Mouse (Mus musculus): Measurements from ENCODE around the gene Adat1. TPM values are rescaled to one million over a fixed set of nuclear protein-coding genes. Genes with fewer than 3 reads are reported as not detected.

The Adat1 gene
- polyA plus RNA-seq, 1 experiment from 2014 or later = 14.0 TPM

DNA sequence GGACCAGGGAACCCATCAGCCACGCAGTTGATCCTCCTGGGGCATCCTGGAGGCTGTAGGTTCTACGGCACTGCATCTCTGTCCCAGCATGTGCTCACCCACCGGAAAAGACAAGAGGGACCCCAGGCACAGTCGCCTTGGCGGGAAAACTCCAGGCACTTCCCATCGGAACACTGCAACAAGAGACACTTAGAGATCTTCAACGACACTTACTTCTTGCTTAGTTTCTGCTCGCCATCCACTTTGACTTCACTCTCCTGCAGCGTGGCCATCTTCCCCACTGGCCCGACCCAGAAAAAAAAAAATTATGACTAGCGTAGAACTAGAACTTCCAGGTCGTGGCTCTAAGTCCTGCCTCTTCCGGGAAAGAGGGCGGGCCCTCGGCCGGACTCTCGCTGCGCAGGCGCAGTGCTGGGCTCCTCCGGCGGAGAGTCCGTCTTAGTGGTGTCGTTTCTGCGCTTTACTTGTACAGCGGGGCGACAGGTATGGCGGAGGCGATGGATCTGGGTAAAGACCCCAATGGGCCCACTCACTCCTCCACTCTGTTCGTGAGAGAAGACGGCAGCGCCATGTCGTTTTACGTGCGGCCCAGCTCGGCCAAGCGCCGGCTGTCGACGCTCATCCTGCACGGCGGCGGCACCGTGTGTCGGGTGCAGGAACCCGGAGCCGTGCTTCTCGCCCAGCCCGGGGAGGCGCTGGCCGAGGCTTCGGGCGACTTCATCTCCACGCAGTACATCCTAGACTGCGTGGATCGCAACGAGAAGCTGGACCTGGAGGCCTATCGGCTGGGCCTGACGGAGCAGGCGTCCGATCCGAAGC lies 19.1 kb upstream of the Adat1 start, which contains the start of the genes Kars and Terf2ip:
TSS of gene Kars (minus strand) at position 327 of the 819 bp plus-strand sequence.
TSS of gene Terf2ip (plus strand) at position 402 of the 819 bp plus-strand sequence.
- Histone ChIP-seq H3K4me2 (replicated peaks; ENCODE audit: low read depth, low read length) (peak within 1 kb of the TSS; percentile 96), H3K36me3 (ENCODE audit: control insufficient read depth, insufficient read depth, low read length) (no peaks in the 10 kb centered on the region), H3K27me3 (ENCODE audit: control insufficient read depth, insufficient read depth, low read length) (no peaks in the 10 kb centered on the region), H3K9me3 (ENCODE audit: control insufficient read depth, low read length) (no peaks in the 10 kb centered on the region), H3K4me3 (ENCODE audit: low read depth, low read length) (peak within 1 kb of the TSS; percentile 74), H3K9ac (ENCODE audit: low read depth, low read length) (peak within 1 kb of the TSS; percentile 79), H3K27ac (ENCODE audit: low read depth, low read length) (peak within 1 kb of the TSS; percentile 42), H3K4me1 (replicated peaks; ENCODE audit: control insufficient read depth, insufficient read depth, low read length) (no peaks in the 10 kb centered on the region)
- DNase-seq (ENCODE audit: low spot score) (peak; percentile 95), ATAC-seq (ENCODE audit: low FRiP score) (peak; percentile 92)
- WGBS = under 1% methylated on average over 61 of the region's 61 CpGs

DNA sequence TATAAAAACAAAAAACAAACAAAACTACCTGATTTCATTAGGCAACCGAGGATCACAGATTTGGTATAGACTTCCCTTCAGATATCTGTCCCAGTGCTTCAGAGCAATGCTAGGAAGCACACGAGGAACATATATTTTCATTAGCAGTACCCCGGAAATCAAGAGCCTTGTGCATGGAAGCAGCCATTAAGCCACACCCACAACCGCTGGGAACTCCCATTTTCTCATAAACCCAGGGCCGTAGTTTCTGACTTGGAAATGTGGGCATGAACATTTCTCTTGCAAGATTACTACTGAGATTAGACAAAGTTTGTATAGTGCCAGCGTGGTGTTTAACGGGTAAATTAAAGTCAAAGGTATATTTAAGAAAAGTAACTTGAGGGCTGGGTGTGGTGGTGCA lies 17.5 kb upstream of the Adat1 start:
- Histone ChIP-seq H3K4me2 (replicated peaks; ENCODE audit: low read depth, low read length) (no peak overlapping the region), H3K36me3 (ENCODE audit: control insufficient read depth, insufficient read depth, low read length) (no peaks in the 10 kb centered on the region), H3K4me1 (replicated peaks; ENCODE audit: control insufficient read depth, insufficient read depth, low read length) (no peaks in the 10 kb centered on the region), H3K27ac (ENCODE audit: low read depth, low read length) (no peak overlapping the region), H3K27me3 (ENCODE audit: control insufficient read depth, insufficient read depth, low read length) (no peaks in the 10 kb centered on the region), H3K9ac (ENCODE audit: low read depth, low read length) (no peak overlapping the region), H3K9me3 (ENCODE audit: control insufficient read depth, low read length) (no peaks in the 10 kb centered on the region), H3K4me3 (ENCODE audit: low read depth, low read length) (no peak overlapping the region)
- DNase-seq (ENCODE audit: low spot score) = no peak
- WGBS = 94% methylated on average over 7 of the region's 7 CpGs
- ATAC-seq (ENCODE audit: low FRiP score) = no peak

DNA sequence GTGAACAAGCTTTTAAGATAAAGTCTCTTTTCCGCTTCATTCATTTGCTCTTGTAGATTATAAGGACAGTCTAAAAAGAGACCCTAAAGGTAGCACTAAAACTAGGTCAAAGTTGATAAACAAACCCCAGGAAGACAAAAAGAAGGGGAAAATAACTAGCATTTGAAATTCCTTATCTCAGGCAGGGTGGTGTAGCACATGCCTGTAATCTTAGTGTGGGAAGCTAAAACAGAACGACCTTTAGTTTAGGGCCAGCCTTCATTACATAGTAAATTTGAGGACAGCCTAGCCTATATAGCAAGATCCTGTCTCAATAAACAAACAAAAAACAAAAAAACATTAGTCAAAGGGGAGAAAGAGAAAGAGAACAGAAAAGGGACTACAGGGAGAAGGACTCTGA lies 15.6 kb upstream of the Adat1 start:
- Histone ChIP-seq H3K4me2 (replicated peaks; ENCODE audit: low read depth, low read length) (no peak overlapping the region), H3K4me1 (replicated peaks; ENCODE audit: control insufficient read depth, insufficient read depth, low read length) (no peaks in the 10 kb centered on the region), H3K27me3 (ENCODE audit: control insufficient read depth, insufficient read depth, low read length) (no peaks in the 10 kb centered on the region), H3K4me3 (ENCODE audit: low read depth, low read length) (no peak overlapping the region), H3K27ac (ENCODE audit: low read depth, low read length) (no peak overlapping the region), H3K9ac (ENCODE audit: low read depth, low read length) (no peak overlapping the region), H3K36me3 (ENCODE audit: control insufficient read depth, insufficient read depth, low read length) (peaks cover 6% of the 10 kb centered on the region; the same call in 1 of the 2 replicates), H3K9me3 (ENCODE audit: control insufficient read depth, low read length) (no peaks in the 10 kb centered on the region)
- ATAC-seq (ENCODE audit: low FRiP score) (no peak), DNase-seq (ENCODE audit: low spot score) (no peak)
- WGBS = 95% methylated on average over 2 of the region's 2 CpGs

DNA sequence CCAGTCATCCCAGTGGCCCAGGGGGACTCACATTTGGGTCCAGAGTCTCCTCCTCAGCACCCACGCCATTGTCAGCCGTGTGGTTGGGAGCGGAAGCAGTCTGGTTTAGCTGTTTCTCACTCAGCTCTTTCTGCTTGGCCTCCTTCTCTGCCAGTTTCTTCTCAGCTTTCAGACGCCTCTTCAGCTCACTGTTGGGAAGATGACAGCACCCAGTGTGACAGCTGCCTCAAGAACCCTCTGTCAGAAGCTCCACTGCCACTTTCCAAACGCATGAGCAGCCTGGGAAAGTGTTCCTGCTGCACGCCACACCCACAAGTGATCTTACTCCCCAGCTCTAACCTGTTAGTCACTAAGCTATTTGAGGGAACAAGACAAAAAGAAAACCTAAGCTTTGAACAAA lies 13.5 kb upstream of the Adat1 start:
- H3K36me3 ChIP-seq (ENCODE audit: control insufficient read depth, insufficient read depth, low read length) = peaks cover 11% of the 10 kb centered on the region; the same call in 1 of the 2 replicates

DNA sequence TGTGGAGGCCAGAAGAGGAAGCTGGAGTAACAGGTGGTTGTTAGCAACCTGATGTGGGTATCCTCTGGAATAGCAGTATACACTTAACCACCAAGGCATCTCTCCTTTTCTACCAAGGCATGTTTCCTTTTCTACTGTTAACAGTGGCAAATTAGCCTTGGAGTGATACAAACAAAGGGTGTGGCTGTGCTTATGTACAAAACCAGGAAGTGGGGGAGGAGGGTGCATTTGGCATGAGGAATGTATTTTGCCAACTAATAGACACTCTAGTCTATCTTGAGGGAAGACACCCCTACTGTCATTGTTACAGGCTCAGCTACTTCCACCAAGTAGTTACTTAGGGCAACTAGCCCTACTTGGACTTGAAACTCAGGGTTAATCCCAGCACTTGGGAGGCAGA lies 12.7 kb upstream of the Adat1 start:
- ATAC-seq (ENCODE audit: low FRiP score) (no peak), DNase-seq (ENCODE audit: low spot score) (no peak)
- Histone ChIP-seq H3K4me2 (replicated peaks; ENCODE audit: low read depth, low read length) (no peak overlapping the region), H3K9me3 (ENCODE audit: control insufficient read depth, low read length) (no peaks in the 10 kb centered on the region), H3K27me3 (ENCODE audit: control insufficient read depth, insufficient read depth, low read length) (no peaks in the 10 kb centered on the region), H3K4me3 (ENCODE audit: low read depth, low read length) (no peak overlapping the region), H3K27ac (ENCODE audit: low read depth, low read length) (no peak overlapping the region), H3K36me3 (ENCODE audit: control insufficient read depth, insufficient read depth, low read length) (peaks cover 13% of the 10 kb centered on the region; the same call in 1 of the 2 replicates), H3K9ac (ENCODE audit: low read depth, low read length) (no peak overlapping the region), H3K4me1 (replicated peaks; ENCODE audit: control insufficient read depth, insufficient read depth, low read length) (no peaks in the 10 kb centered on the region)

More for the DNA sequence above, 13.5 kb upstream of the Adat1 start:
- DNase-seq (ENCODE audit: low spot score) (no peak), ATAC-seq (ENCODE audit: low FRiP score) (no peak)
- Histone ChIP-seq H3K4me1 (replicated peaks; ENCODE audit: control insufficient read depth, insufficient read depth, low read length) (no peaks in the 10 kb centered on the region), H3K4me3 (ENCODE audit: low read depth, low read length) (no peak overlapping the region), H3K9me3 (ENCODE audit: control insufficient read depth, low read length) (no peaks in the 10 kb centered on the region), H3K9ac (ENCODE audit: low read depth, low read length) (no peak overlapping the region), H3K4me2 (replicated peaks; ENCODE audit: low read depth, low read length) (no peak overlapping the region), H3K27me3 (ENCODE audit: control insufficient read depth, insufficient read depth, low read length) (no peaks in the 10 kb centered on the region), H3K27ac (ENCODE audit: low read depth, low read length) (no peak overlapping the region)
- 94% methylated on average over 6 of the region's 6 CpGs for WGBS

DNA sequence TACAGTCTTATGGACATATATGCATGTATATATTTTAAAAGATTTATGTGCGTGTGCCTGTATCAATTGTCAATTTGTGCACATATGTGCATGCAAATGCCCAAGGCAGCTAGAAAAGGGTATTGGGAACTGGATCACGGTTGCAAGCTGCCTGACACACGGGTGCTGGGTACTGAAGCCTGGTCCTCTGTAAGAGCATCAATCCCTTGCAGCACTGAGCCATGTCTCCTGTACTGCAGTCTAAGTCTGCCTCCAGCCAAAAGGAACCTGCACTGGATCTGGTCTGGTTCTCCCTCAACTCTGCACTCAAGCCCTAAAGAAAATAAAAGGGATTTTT lies 569 bp upstream of the Adat1 start:
- Histone ChIP-seq H3K9ac (ENCODE audit: low read depth, low read length) (no peak overlapping the region), H3K36me3 (ENCODE audit: control insufficient read depth, insufficient read depth, low read length) (peaks cover 17% of the 10 kb centered on the region), H3K27ac (ENCODE audit: low read depth, low read length) (no peak overlapping the region), H3K4me2 (replicated peaks; ENCODE audit: low read depth, low read length) (no peak overlapping the region), H3K4me1 (replicated peaks; ENCODE audit: control insufficient read depth, insufficient read depth, low read length) (no peaks in the 10 kb centered on the region), H3K9me3 (ENCODE audit: control insufficient read depth, low read length) (no peaks in the 10 kb centered on the region), H3K4me3 (ENCODE audit: low read depth, low read length) (no peak overlapping the region), H3K27me3 (ENCODE audit: control insufficient read depth, insufficient read depth, low read length) (no peaks in the 10 kb centered on the region)
- DNase-seq (ENCODE audit: low spot score) (no peak), ATAC-seq (ENCODE audit: low FRiP score) (0 out of 2 replicates have a peak, but pooled peaks have one; percentile 15)
- 72% methylated on average over 3 of the region's 3 CpGs for WGBS

DNA sequence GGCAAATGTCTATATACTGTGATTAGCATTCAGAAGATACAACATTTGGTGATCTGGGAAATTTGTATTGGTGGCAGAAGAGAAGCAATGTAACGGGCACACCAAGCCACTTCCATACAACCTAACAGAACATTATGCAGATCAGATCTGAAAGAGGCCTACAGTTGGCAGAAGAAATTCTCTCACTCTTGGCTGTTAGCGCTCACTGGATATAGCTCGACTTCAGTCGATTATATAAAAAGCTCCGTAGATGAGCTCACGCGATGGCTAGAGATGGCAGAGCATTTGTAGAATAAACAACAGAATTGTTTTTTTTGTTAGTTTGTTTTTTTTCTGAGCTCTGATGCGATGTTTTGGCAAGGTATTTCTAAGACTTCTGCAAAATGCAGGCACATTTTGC lies 824 bp downstream of the Adat1 start:
- ATAC-seq (ENCODE audit: low FRiP score) (no peak), DNase-seq (ENCODE audit: low spot score) (no peak)
- Histone ChIP-seq H3K27me3 (ENCODE audit: control insufficient read depth, insufficient read depth, low read length) (no peaks in the 10 kb centered on the region), H3K36me3 (ENCODE audit: control insufficient read depth, insufficient read depth, low read length) (peaks cover 14% of the 10 kb centered on the region), H3K4me1 (replicated peaks; ENCODE audit: control insufficient read depth, insufficient read depth, low read length) (no peaks in the 10 kb centered on the region), H3K9ac (ENCODE audit: low read depth, low read length) (peak overlapping the region; percentile 75; the same call in 1 of the 2 replicates), H3K4me2 (replicated peaks; ENCODE audit: low read depth, low read length) (peak overlapping the region; percentile 45), H3K27ac (ENCODE audit: low read depth, low read length) (no peak overlapping the region), H3K9me3 (ENCODE audit: control insufficient read depth, low read length) (no peaks in the 10 kb centered on the region), H3K4me3 (ENCODE audit: low read depth, low read length) (peak overlapping the region; percentile 78)
- 68% methylated on average over 8 of the region's 8 CpGs for WGBS

DNA sequence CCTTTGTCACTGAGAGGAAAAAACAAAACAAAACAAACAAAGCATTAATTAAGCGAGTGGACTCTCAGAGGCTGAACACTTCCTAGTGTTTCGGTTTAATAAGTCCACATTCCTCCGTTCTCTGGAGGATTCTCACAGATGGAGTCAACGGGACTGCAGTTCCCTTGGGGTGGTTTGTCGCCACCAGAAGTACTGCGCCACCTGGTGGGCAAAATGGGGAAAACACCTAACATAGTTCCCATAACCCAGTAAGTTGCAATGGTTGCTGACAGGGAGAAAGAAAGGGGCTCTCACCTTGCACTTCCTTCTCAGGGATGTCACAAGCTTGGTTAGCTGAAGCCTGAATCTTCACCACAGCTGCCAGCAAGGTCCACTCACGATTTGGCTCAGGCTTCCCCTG lies 2.2 kb downstream of the Adat1 start:
- H3K27ac ChIP-seq (ENCODE audit: low read depth, low read length) = no peak overlapping the region
- WGBS = 22% methylated on average over 7 of the region's 7 CpGs
- H3K4me1 ChIP-seq (replicated peaks; ENCODE audit: control insufficient read depth, insufficient read depth, low read length) = no peaks in the 10 kb centered on the region
- H3K36me3 ChIP-seq (ENCODE audit: control insufficient read depth, insufficient read depth, low read length) = peaks cover 15% of the 10 kb centered on the region; the same call in 1 of the 2 replicates
- no peak for ATAC-seq (ENCODE audit: low FRiP score)
- H3K9ac ChIP-seq (ENCODE audit: low read depth, low read length) = no peak overlapping the region
- H3K9me3 ChIP-seq (ENCODE audit: control insufficient read depth, low read length) = no peaks in the 10 kb centered on the region
- H3K27me3 ChIP-seq (ENCODE audit: control insufficient read depth, insufficient read depth, low read length) = no peaks in the 10 kb centered on the region
- H3K4me2 ChIP-seq (replicated peaks; ENCODE audit: low read depth, low read length) = no peak overlapping the region
- no peak overlapping the region for H3K4me3 ChIP-seq (ENCODE audit: low read depth, low read length)
- peak; percentile 90 for DNase-seq (ENCODE audit: low spot score)

DNA sequence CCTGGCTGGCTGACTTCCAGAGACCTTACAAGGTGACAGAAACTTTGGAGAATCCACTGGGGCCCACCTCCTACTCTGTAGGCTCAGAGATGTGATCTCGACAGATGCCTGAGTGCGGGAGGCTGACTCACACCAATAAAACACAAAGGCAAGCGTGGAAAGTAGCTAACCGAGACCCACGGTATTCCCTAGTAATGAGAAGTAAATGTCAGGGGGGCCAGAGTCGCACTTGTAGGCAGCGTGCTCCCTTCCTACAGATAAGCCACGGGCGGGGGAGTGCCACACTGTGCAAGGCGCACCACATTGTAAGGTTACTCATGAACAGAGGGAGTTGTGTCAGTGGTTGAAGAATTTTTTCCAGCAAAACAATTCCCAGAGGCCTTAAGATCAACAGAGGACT lies 7.6 kb downstream of the Adat1 start:
- H3K4me3 ChIP-seq (ENCODE audit: low read depth, low read length) = no peak overlapping the region
- H3K4me2 ChIP-seq (replicated peaks; ENCODE audit: low read depth, low read length) = no peak overlapping the region
- no peak for ATAC-seq (ENCODE audit: low FRiP score)
- no peak overlapping the region for H3K9ac ChIP-seq (ENCODE audit: low read depth, low read length)
- no peaks in the 10 kb centered on the region for H3K27me3 ChIP-seq (ENCODE audit: control insufficient read depth, insufficient read depth, low read length)
- H3K9me3 ChIP-seq (ENCODE audit: control insufficient read depth, low read length) = no peaks in the 10 kb centered on the region
- H3K27ac ChIP-seq (ENCODE audit: low read depth, low read length) = no peak overlapping the region
- 0 out of 2 replicates have a peak, but pooled peaks cover 7% of the 10 kb centered on the region for H3K36me3 ChIP-seq (ENCODE audit: control insufficient read depth, insufficient read depth, low read length)
- 85% methylated on average over 10 of the region's 10 CpGs for WGBS
- DNase-seq (ENCODE audit: low spot score) = no peak
- H3K4me1 ChIP-seq (replicated peaks; ENCODE audit: control insufficient read depth, insufficient read depth, low read length) = no peaks in the 10 kb centered on the region
